Mouse (Mus musculus) inflammation-experienced regulatory T-cells, adult 6 months (primary cell): ENCODE measurements around the gene Mrgpra1. TPM values are rescaled to one million over a fixed set of nuclear protein-coding genes. Genes with fewer than 3 reads are reported as not detected.
"Not testable (repeated sequence)": the region's sequence is repeated elsewhere in the genome, so short reads cannot be mapped to it uniquely, and the experiment has no call there.

ENCODE experiments used
- ATAC-seq: one replicate; pipeline ENCODE4 v1.8.0; 2017
- polyA plus RNA-seq, 3 experiments: library from polyadenylated mRNA; unstranded; fragments of 100-300 nt; shearing (Covaris generic); gene quantifications; one replicate each; pipeline ENCODE4 v1.2.1; 2017

The Mrgpra1 gene
- polyA plus RNA-seq = not detected

DNA sequence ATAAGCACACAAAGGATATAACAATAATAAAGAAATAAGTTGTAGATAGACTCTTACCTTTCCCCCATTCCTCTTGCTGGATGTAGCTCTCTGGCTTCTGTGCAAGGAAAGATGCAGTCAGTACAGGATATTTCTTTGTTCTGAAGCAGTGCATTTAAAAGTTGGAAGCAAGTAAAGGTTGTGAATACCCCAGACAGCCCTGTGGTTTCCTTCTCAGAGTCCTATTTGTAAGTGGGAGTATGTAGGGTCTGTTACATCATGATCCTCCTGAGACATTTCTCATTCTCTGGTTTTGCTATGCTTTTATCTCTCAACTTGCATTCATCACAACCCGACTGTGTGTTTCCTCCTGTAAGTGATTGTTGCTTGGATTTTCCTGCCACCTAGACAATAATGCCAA lies at the start of gene Mrgpra1:
Mrgpra1 (minus strand) TSS at position 101 of the 400 bp plus-strand sequence.
- no peak for ATAC-seq

DNA sequence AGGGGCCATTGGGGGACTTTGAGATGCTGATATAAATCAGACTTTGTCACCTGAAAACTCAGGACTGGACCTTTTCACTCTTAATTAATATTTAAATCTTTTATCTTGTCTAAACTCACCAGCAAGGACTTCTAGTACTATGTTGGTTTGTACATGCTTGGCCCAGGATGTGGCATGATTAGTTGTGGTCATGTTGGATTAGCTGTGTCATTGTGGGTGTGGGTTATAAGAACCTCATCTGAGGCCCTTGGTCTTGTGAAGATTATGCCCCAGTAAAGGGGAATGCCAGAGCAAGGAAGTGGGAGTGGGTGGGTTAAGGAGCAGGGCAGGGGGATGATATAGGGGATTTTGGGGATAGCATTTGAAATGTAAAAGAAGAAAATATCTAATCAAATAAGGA lies 47.1 kb upstream of the Mrgpra1 start:
- ATAC-seq = no peak

GRCm38 (mm10) chr7:47348421-47348820 lies 5.6 kb downstream of the Mrgpra1 start:
- no peak for ATAC-seq

GRCm38 (mm10) chr7:47345905-47346478 lies 8.0 kb downstream of the Mrgpra1 start:
- ATAC-seq = no peak

GRCm38 (mm10) chr7:47341887-47342286 lies 12.2 kb downstream of the Mrgpra1 start:
- ATAC-seq = not testable (repeated sequence)

DNA sequence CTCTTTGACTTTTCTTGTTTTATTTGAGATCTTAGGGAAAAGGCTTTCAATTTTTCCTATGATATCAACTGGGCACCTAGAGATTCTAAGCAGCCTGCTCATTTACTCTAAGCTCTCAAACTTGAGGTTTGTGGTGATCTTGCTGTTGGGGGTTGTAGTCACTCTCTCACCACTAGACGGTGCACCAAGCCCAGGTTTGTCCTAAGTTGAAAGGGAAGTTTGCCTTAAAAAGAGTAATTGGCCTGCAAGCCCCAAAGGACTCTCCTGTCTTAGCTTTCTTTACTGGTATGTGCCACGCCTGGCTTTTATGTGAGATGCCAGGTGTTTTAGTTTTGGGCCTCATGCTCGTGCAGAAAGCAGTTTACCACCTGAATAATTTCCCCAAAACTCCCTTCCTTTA lies 12.7 kb downstream of the Mrgpra1 start:
- not testable (repeated sequence) for ATAC-seq

GRCm38 (mm10) chr7:47318299-47318698 lies 35.7 kb downstream of the Mrgpra1 start:
- no peak for ATAC-seq

GRCm38 (mm10) chr7:47312289-47312688 lies 41.8 kb downstream of the Mrgpra1 start:
- no peak for ATAC-seq

- ATAC-seq = no peak
Observed at GRCm38 (mm10) chr7:47309855-47310254, 44.2 kb downstream of the Mrgpra1 start.

DNA sequence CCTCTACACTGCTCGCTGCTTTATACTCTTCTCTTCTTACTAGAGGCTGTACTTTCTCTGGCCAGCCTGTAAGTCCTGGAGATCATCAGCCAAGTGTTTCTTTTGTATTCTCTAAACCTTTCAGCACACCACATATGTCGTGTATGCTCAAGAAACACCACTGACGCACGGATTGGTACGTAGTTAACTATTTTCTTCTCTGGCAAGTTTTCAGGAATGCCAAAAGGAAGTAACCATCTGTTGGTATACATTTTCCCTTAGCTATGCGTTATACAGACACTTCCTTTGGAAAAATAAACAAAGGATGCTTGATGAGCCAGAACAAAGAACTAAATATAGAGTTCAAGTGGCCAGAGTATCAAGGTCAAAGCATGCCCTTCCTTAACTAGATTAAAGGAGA lies 49.4 kb downstream of the Mrgpra1 start:
- not testable (repeated sequence) for ATAC-seq

DNA sequence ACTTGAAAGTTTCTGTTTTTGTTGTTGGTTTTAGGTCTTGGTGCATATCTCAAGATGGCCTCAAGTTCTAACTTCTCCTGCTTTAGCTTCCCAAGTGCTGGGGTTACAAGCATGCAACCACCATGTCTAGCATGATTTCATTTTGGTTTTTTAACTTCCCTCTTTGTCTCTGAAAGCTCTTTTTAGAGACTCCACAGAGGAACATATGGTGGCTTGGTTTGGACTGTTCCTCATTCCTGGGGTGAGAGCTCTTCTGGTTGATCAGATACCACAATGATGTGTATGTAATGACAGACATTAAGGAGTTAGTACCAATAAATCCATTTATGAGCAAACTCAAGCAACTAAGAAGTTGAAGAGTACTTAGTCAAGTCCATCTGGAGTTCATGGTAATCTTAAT lies 54.4 kb downstream of the Mrgpra1 start:
- not testable (repeated sequence) for ATAC-seq

Other genes starting within 250 kb of the Mrgpra1 start
- gene Ptpn5, start 220.6 kb downstream of the Mrgpra1 start, polyA plus RNA-seq = 10 to 100 TPM in 2 of 3 experiments, 1 to 10 TPM in 1; 8.8 to 16.0 (median 11.1) TPM
- gene Mrgpra6, start 149.3 kb downstream of the Mrgpra1 start, polyA plus RNA-seq = not detected
- not detected for gene Mrgpra9, start 101.4 kb downstream of the Mrgpra1 start, polyA plus RNA-seq
- gene Mrgpra2a, start 97.9 kb upstream of the Mrgpra1 start, polyA plus RNA-seq = not detected
- not detected for gene Mrgpra2b, start 174.6 kb upstream of the Mrgpra1 start, polyA plus RNA-seq
- gene Mrgpra3, start 247.1 kb upstream of the Mrgpra1 start, polyA plus RNA-seq = not detected